Mouse (Mus musculus) brain, adult 2 months (tissue): ENCODE results near the gene Ptpn3.

Source experiments
- DNase-seq: peaks from one replicate; pipeline ENCODE4 v3.0.0; 2011; ENCODE audit warnings: low read depth, low spot score

The Ptpn3 gene

GRCm38 (mm10) chr4:57168277-57168676 lies 133.4 kb downstream of the Ptpn3 start:
- DNase-seq = no peak

DNA sequence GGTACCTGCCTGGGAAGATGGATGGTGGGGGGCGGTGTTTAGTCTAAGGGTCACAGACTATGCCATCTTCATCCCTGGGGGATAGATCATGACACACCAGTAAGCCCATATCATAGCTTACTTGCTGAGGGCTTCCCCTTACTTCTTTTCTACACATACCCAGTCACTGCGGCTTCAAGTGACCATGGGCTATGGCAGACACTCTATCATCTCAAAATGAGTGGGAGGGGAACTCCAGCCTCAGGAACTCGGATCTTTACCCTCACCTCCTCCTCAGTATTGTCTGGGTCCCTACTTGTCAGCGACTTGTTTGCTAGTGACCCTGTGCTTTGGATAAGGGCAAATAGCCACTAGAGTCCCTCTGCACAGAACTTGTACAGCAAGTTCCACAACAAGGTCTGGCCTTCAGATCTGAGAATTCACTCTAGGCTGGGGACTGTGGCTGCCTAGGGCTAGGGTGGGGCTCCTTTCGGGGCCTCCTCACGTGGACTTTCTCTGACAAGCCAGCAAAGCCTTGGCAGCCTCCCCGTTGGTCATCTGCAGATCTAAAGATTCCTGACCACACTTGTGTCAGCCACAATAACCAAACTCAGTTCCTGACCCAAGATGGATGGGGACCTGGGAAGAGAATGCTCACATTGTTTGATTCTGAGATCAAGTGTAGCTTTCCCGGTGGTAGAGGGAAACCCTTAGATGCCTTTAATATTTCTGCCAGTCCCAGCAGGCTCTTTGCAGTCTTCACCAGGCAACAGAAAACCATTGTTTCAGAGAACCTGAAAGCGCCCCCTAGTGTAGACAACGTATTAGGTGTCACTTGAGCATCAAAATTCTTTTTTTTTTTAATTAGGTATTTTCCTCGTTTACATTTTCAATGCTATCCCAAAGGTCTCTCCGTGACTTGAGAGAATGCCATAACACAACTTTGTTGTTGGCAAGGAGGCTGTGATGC lies 134.4 kb downstream of the Ptpn3 start:
- DNase-seq = peak; percentile 69

DNA sequence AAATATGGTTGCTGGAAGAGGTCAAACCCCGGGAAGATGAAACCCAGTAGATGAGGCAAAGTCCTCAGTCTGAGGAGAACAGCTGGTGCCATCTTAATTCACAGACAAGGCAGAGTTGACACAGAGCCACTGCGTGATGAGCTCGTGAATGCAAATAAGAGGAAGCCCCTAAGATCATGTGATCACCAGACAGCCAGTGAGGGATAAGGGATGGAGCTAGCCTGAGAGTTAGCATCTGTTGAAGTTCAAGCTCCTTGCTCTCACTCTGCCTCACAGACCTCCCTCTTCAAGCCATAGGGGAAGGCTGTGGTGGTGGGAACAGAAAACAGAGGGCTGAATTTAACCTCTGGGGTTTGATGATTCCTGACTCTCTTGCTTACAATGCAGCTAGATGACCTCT lies 136.0 kb downstream of the Ptpn3 start:
- no peak for DNase-seq

DNA sequence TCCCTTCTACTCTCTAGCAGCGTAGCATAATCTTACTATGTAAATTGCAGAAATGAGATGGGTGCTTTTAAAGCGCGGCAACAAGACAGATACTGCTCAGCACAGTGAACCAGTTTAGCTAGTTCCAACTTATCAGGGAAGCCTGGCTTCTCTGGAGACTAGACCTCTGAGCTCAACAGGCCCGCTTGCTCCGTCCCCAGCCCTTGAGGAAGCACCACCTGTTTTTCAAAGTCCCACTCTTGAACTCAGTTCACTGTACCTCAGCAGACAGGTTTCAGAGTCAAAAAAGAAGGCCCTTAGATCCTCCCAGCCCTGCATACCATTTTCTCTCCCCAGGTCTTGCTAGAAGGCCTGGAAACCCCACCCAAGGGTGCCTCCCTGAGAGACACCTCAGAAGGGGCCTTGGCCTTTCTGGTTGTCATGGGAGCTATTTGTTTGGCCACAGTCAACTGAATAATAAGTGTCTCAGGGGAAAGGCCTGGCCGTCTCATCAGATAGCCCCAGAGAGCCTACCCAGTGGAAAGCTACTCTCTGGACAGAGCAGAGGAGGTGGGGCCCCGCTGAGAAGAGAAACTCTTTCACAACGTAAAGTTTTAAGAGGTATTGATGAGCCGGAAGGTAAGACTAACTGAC lies 136.9 kb downstream of the Ptpn3 start:
- no peak for DNase-seq

DNA sequence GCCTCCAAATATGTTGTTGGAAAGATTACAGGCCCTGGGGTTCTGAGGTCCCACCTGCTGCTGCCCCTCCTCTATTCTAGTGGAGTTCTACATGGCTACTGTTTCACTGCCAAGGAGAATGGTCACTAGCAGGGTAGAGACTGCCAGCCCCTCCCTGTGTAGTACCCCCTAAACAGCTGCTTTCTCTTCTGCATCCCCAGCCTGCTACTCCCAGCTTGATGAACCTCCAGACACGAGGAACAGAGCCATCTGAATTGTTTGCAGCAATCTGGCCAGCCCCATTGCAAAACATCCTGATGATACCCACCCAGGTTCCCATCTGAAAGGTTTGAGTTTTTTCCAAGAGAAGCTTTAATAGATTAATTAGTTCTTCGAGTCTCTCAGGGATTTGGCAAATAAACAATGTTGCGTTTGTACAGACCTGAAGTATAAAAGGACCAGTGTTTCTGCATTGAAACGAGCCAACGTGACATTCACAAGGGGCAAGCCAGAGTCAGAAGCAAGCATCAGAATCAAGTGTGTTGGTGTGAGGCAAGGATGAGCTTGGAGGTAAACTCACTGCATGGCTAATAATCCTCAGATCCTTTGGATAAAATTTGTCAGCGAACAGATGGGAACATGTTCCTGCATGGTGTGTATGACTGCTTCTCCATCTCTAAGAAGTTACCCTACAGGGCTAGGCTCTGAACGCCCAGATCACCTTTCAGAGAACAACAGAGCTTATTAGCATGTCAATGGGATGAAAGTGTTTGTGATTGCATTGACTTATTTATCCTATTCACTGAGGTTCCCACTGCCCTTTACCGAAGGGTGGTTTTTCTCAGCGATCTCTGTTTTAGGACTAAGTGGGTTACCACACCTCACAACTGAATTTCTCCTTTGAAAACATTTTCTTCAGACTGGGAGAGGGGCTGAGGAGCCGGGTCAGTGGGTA lies 138.6 kb downstream of the Ptpn3 start:
- peak; percentile 65 for DNase-seq

- no peak for DNase-seq
Measured at GRCm38 (mm10) chr4:57160571-57160970, 141.1 kb downstream of the Ptpn3 start.

- no peak for DNase-seq
Measured at GRCm38 (mm10) chr4:57156549-57157169, 145.0 kb downstream of the Ptpn3 start.

- no peak for DNase-seq
Measured at GRCm38 (mm10) chr4:57153838-57154237, 147.8 kb downstream of the Ptpn3 start.

DNA sequence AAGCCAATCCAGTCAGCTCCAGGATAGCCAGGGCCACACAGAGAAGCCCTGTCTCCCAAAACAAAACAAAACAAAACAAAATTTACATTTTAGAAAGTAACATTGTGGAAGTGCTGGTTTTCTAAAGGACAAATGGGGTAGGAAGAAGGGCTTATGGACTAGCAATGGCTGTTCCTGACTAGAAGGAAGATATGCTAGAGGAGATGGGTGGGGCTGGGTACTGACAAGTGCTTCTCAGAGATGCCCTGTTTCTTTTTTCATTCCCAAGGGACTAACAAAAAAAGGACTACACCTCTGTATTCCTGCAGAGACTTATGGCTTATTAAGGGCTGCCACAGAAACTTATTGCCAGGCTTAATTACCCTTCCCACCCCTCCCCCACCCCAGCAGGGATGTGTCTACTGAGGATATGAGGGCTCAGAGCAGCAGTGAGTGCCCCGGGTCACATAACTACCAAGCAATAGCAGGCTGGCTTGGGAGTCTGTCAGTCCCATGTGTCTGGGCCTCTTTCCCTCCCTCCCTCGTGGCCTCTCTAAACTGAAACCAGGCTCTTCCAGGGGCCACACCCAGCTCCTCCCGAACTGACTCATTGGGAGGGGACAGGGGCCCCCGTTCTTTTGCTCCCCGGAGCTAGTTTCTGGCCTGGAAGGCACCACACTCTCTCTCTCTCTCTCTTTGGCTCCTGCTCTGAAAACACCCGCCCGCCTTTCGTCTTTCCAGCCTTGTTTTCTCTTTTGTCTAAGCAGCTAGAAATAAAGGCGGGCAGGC lies 148.4 kb downstream of the Ptpn3 start:
- no peak for DNase-seq

DNA sequence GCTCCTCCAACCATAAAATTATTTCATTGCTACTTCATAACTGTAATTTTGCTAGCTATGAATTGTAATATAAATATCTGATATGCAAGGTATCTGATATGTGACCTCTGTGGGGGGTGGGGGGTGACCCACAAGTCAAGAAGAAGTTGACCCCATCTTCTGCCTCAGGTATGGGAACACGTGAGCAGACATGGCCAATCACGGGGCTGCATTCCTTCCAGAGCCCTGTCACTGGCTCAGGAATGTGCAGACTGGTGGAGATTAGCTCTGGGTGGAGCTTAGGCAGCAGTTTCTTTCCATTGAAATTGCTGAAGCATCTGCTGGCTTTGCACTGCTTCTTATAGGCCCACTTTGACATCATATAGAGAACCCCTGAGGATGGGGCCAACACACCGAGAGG lies 153.5 kb downstream of the Ptpn3 start:
- no peak for DNase-seq

DNA sequence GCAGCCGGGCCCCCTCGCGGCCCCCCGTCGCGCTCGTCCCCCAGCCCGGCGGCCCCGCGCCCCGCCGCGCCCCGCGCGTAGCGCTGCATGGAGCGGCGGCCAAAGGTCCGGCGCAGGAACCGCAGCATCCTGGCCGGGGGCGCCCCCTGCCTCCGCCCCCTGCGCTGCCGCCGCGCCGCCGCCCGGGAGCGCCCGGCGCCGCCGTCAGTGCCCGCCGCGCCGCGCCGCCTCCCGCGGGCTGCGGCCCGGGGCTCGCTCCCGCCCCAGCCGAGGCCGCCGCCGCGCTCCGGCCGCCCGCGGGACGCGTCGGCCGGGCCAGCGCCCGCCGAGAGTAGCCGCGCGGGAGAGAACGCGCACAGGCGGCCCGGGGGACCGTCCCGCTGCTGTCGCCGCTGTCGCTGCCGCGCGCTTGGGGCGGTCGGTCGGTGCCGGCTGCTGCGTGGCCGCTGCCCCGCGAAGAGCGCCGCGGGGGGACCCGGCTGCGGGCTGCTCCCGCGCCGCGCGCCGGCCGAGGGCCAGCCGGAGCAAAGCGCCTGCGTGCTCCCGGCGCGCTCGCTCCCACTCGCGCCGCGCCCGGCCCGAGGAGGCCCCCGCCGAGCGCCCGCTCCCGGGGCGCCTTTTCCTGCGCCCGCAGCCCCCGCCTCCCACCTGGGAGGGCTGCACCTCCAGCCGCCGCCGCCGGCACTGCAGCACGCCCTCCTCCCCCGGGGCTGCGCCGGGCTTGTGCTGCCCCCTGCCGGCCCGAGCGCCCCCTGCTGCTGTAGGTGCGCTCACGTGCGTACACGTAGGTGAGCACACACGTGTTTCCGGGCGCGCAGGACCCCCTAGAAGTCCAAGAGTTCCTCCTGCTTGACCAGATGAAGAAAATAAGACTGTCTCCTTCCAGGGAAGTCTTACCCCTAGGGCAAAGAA lies 158.4 kb downstream of the Ptpn3 start, which contains the start of gene Epb41l4b:
Gene Epb41l4b (minus strand): TSS at position 412 of the 912 bp plus-strand sequence.
- DNase-seq = peak; percentile 91

- peak; percentile 65 for DNase-seq
Measured at GRCm38 (mm10) chr4:57142374-57143025, 159.1 kb downstream of the Ptpn3 start.

DNA sequence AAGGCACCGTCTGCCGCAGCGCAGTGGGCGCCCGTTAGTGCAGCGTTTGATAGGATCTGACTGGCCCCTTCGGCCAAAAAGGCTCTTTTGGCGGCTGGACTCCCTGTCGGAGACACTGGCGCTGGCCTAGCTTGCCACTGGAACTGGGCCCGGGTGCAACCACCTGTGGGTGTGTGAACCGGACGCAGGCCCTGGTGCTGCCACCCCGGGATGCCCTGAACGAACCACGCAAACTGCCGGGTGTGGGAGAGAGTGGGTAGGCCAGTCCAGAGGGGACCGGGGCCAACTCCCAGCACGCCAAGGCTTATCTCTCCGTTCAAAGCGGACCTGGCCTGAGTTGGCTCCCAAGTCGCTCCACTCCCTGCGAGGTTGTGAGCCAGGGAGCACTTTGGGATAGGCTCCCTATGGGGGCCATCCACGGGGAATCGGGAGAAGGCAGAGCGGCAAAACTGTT lies 159.7 kb downstream of the Ptpn3 start:
- peak; percentile 71 for DNase-seq

DNA sequence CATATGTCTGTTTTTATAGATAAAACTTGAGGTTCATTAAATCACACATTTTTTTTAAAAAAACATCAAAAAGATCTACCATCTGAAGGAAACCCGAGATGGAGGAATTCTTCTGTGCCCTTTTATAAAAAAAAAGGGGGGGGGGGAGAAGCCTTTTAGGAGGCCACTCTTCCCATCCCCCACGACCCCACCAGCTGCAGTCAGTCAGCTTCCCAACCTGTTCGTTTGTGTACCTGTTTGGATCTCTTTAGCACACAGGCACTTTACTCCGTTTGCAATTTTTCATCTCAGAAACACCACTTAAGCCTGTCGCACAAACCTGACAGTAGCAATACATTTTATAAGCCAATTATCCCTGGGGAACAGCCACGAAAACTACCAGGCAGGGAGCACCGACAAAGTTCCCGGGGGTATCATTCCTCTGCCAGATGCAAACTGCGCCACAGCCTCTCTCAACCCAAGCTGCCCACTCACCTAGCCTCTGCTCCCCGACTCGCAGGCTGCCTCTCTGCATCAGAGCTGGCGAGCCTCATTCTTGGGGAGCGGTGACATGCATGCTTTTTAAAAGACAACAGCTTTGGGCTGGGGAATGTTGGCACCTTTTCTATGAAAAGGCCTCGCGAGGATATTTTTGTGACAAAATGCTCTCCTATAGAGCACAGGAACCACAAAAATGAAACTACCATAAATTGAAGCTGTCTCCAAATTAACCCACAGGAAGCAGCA lies 160.5 kb downstream of the Ptpn3 start:
- DNase-seq = peak; percentile 79
